ENCODE assay signal across 8 mouse cellular contexts in genomic region chr3:106722028-106722945, GRCm38 (mm10). TPM values are rescaled to one million over a fixed set of nuclear protein-coding genes. Genes with fewer than 3 reads are reported as not detected.
DNase-seq lines count a peak whose midpoint lies in the region; ATAC-seq and TF ChIP-seq lines count a peak whose summit lies in the region.

No protein-coding gene starts in this region.

- H3K36me3 ChIP-seq in G1E (replicated peaks): no peaks in the 10 kb centered on the region
- H3K36me3 ChIP-seq in forebrain, embryonic 16.5 days (ENCODE audit: control insufficient read depth, insufficient read depth): no peaks in the 10 kb centered on the region
- H3K36me3 ChIP-seq in lung, embryonic 14.5 days (ENCODE audit: insufficient read depth): no peaks in the 10 kb centered on the region
- no peaks in the 10 kb centered on the region for H3K36me3 ChIP-seq in thymus, adult 2 months (ENCODE audit: control insufficient read depth, insufficient read depth, low read length)

- intact Hi-C loops in heart, postnatal 36 days (cut with DNase I): loop anchor here (5.0 kb wide), 1 partner anchor 175 kb away; the partner anchor contains the start of genes Cept1 and Dram2

- H3K27me3 ChIP-seq in G1E (ENCODE audit: insufficient read depth, low read length): no peaks in the 10 kb centered on the region
- H3K27me3 ChIP-seq in forebrain, embryonic 16.5 days (replicated peaks; ENCODE audit: control insufficient read depth, insufficient read depth, low read length): no peaks in the 10 kb centered on the region
- no peaks in the 10 kb centered on the region for H3K27me3 ChIP-seq in lung, embryonic 14.5 days (ENCODE audit: insufficient read depth, low read length)
- H3K27me3 ChIP-seq in thymus, adult 2 months (ENCODE audit: control insufficient read depth, insufficient read depth, low read length): no peaks in the 10 kb centered on the region

- H3K27ac ChIP-seq in forebrain, embryonic 16.5 days (ENCODE audit: low read length): peak overlapping the region; percentile 93
- peak overlapping the region; percentile 98 for H3K27ac ChIP-seq in layer of hippocampus, adult 2 months
- peak overlapping the region; percentile 97 for H3K27ac ChIP-seq in lung, embryonic 14.5 days (ENCODE audit: low read depth)
- H3K27ac ChIP-seq in olfactory bulb, adult 2 months (ENCODE audit: insufficient read depth, low read depth, low read length): peak overlapping the region; percentile 93
- H3K27ac ChIP-seq in thymus, adult 2 months (ENCODE audit: control insufficient read depth, insufficient read depth, low read length): peak overlapping the region; percentile 95

- peak overlapping the region; percentile 86 for H3K4me3 ChIP-seq in G1E (ENCODE audit: low read depth, low read length)
- peak overlapping the region; percentile 65 for H3K4me3 ChIP-seq in forebrain, embryonic 16.5 days (replicated peaks; ENCODE audit: low read length)
- peak overlapping the region; percentile 86 for H3K4me3 ChIP-seq in layer of hippocampus, adult 2 months
- H3K4me3 ChIP-seq in lung, embryonic 14.5 days (ENCODE audit: low read depth, low read length): peak overlapping the region; percentile 50
- peak overlapping the region; percentile 78 for H3K4me3 ChIP-seq in olfactory bulb, adult 2 months (ENCODE audit: insufficient read depth, low read depth, low read length)
- peak overlapping the region; percentile 92 for H3K4me3 ChIP-seq in thymus, adult 2 months (ENCODE audit: control insufficient read depth, insufficient read depth, low read length)

- TF ChIP-seq POLR2A in olfactory bulb, adult 2 months (IDR thresholded peaks at IDR 0.05; ENCODE audit: insufficient read depth, low read depth, low read length): peak; percentile 37; the same call in 1 of the 2 replicates
- TF ChIP-seq POLR2A in thymus, adult 2 months (IDR thresholded peaks at IDR 0.05; ENCODE audit: control insufficient read depth, extremely low read depth, insufficient read depth, low read length, poor library complexity): peak; percentile 44; the same call in 1 of the 2 replicates

- peak; percentile 54 for DNase-seq in G1E (ENCODE audit: low spot score)
- DNase-seq in cerebellum, adult 18-20 months: peak; percentile 85 to 86
- peak; percentile 74 to 86 for DNase-seq in heart, postnatal 36 days
- peak; percentile 82 to 90 for DNase-seq in layer of hippocampus, adult 2 months (ENCODE audit: low spot score in 2 of 2)
- DNase-seq in lung, embryonic 14.5 days: peak; percentile 90
- DNase-seq in thymus, adult 2 months: peak; percentile 84

- 0 out of 2 replicates have a peak, but pooled peaks cover 2% of the 10 kb centered on the region for H3K4me1 ChIP-seq in G1E (ENCODE audit: insufficient read depth, low read depth, low read length)
- no peaks in the 10 kb centered on the region for H3K4me1 ChIP-seq in forebrain, embryonic 16.5 days (replicated peaks; ENCODE audit: control insufficient read depth, insufficient read depth, low read length)
- no peaks in the 10 kb centered on the region for H3K4me1 ChIP-seq in lung, embryonic 14.5 days (ENCODE audit: insufficient read depth)
- no peaks in the 10 kb centered on the region for H3K4me1 ChIP-seq in olfactory bulb, adult 2 months (ENCODE audit: control insufficient read depth, insufficient read depth, low read length)
- H3K4me1 ChIP-seq in thymus, adult 2 months (replicated peaks; ENCODE audit: control insufficient read depth, insufficient read depth, low read length): no peaks in the 10 kb centered on the region

- no peaks in the 10 kb centered on the region for H3K9me3 ChIP-seq in G1E (replicated peaks)
- peaks cover 4% of the 10 kb centered on the region; the same call in 1 of the 2 replicates for H3K9me3 ChIP-seq in forebrain, embryonic 16.5 days (ENCODE audit: control insufficient read depth, low read length)
- H3K9me3 ChIP-seq in lung, embryonic 14.5 days (ENCODE audit: low read depth, low read length): no peaks in the 10 kb centered on the region

- ATAC-seq in G1E (ENCODE audit: extremely low read depth, insufficient number of reproducible peaks, low FRiP score, poor library complexity, severe bottlenecking): peak; percentile 59
- peak; percentile 91 for ATAC-seq in forebrain, embryonic 16.5 days
- peak; percentile 94 for ATAC-seq in lung, embryonic 14.5 days (ENCODE audit: insufficient read depth)

- H3K9ac ChIP-seq in forebrain, embryonic 16.5 days (replicated peaks; ENCODE audit: low read depth, low read length): peak overlapping the region; percentile 55
- H3K9ac ChIP-seq in lung, embryonic 14.5 days: peak overlapping the region; percentile 41

- TF ChIP-seq CTCF in G1E (IDR thresholded peaks at IDR 0.05; ENCODE audit: low read depth, low read length): no peak
- peak; percentile 49 for TF ChIP-seq CTCF in layer of hippocampus, adult 2 months (conservative IDR thresholded peaks at IDR 0.05)
- TF ChIP-seq CTCF in lung, embryonic 14.5 days (IDR thresholded peaks at IDR 0.05; ENCODE audit: low read depth): peak; percentile 27; the same call in 1 of the 2 replicates
- TF ChIP-seq CTCF in olfactory bulb, adult 2 months (IDR thresholded peaks at IDR 0.05; ENCODE audit: insufficient read depth, low read depth, low read length): no peak
- no peak for TF ChIP-seq CTCF in thymus, adult 2 months (IDR thresholded peaks at IDR 0.05; ENCODE audit: borderline replicate concordance, control insufficient read depth, extremely low read depth, insufficient read depth, low read length, poor library complexity)

- H3K4me2 ChIP-seq in forebrain, embryonic 16.5 days (ENCODE audit: low read length): peak overlapping the region; percentile 72
- H3K4me2 ChIP-seq in lung, embryonic 14.5 days: peak overlapping the region; percentile 68

- WGBS in forebrain, embryonic 16.5 days: 1% methylated on average over 33 of the region's 33 CpGs
- 1% methylated on average over 33 of the region's 33 CpGs for WGBS in lung, embryonic 14.5 days
- WGBS in olfactory bulb, adult 2 months: under 1% methylated on average over 33 of the region's 33 CpGs
- under 1% methylated on average over 33 of the region's 33 CpGs for WGBS in thymus, adult 2 months

RNA-seq across cellular contexts. Expression of gene Lrif1, which starts 37.5 kb away (rescaled TPM):
- total RNA-seq in G1E (2014; fragmentation: Nextera tagmentation) (81.6 and 103 TPM in 2 replicates), G1E (2017) (45.2 and 51.0 TPM in 2 replicates)
- polyA plus RNA-seq in G1E (2012): 2.0 and 2.3 TPM in 2 replicates
- 18.8 and 19.2 TPM in 2 replicates for polyA plus RNA-seq in forebrain, embryonic 16.5 days (2015; fragmentation: Nextera tagmentation; extraction: Ambion mirVana)
- total RNA-seq in heart, postnatal 36 days (2021): 10 to 100 TPM; 11.4 to 13.2 TPM
- 10 to 100 TPM; 19.7 to 23.3 TPM for total RNA-seq in layer of hippocampus, adult 2 months (2021)
- polyA plus RNA-seq in lung, embryonic 14.5 days (2014; fragmentation: Nextera tagmentation; extraction: Ambion mirVana): 15.8 and 17.6 TPM in 2 replicates
- polyA plus RNA-seq in olfactory bulb, adult 2 months (2012; ENCODE audit: insufficient read depth, insufficient read length, low replicate concordance, missing spikeins): not detected in 2 replicates
- polyA plus RNA-seq in thymus, adult 2 months (2012; rRNA removed): 4.7 and 5.0 TPM in 2 replicates

Comparison
In these comparisons a context has a peak if more than half of its experiments do, and no peak if none do; other contexts are left out.
1. Peak in every context shown above with its lines: DNase-seq, ATAC-seq, H3K4me3 ChIP-seq and H3K27ac ChIP-seq.
2. CTCF ChIP-seq: peak in layer of hippocampus, adult 2 months (single experiment) and lung, embryonic 14.5 days (single experiment); none in G1E (single experiment), olfactory bulb, adult 2 months (single experiment) and thymus, adult 2 months (single experiment).